Mouse (Mus musculus) neutrophil, adult 5-6 weeks (primary cell): Measurements from ENCODE around the gene Olfr1415. TPM values are rescaled to one million over a fixed set of nuclear protein-coding genes. Genes with fewer than 3 reads are reported as not detected.
"Not testable (repeated sequence)": the region's sequence is repeated elsewhere in the genome, so short reads cannot be mapped to it uniquely, and the experiment has no call there.

Source experiments
- ATAC-seq: fragments of 151-379, 151-347 bp; 2 replicates; pipeline ENCODE4 v1.8.0; 2017; ENCODE audit warnings: mild to moderate bottlenecking, moderate TSS enrichment; ENCODE audit not compliant: insufficient number of reproducible peaks, poor library complexity, low FRiP score, severe bottlenecking; ENCODE audit errors: extremely low read depth
- total RNA-seq: library from RNA; stranded (forward); fragments of 200-1000 nt; gene quantifications from 2 replicates; pipeline ENCODE4 v1.2.3, GENCODE M21; 2017

Gene Olfr1415
- total RNA-seq: not detected in 2 replicates

- no peak for ATAC-seq
Observed at GRCm38 (mm10) chr1:92496001-92496400, at the start of gene Olfr1415. TSS of gene Olfr1415 (minus strand) at chr1:92496101.

DNA sequence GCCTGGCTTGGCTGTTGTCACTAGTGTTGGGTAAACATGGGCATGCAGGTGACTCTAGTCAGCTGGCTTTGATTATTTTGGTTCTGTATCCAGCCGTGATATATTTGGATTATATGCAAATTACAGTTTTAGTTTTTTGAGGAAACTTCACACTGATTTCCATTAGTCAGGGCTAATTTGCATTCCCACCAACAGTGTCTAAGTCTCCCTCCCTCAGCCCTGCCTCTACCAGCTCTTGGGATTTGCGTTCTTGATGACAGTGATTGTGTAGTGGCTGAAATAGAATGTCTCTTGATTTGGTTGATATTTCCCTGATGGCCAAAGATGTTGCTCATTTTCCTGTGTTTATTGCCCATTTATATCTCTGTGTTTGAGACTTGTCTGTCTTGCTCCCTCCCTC lies 43.2 kb upstream of the Olfr1415 start:
- ATAC-seq: no peak

- no peak for ATAC-seq
Observed at GRCm38 (mm10) chr1:92536972-92537371, 41.1 kb upstream of the Olfr1415 start.

GRCm38 (mm10) chr1:92523764-92524163 lies 27.9 kb upstream of the Olfr1415 start:
- no peak for ATAC-seq

GRCm38 (mm10) chr1:92521376-92521775 lies 25.5 kb upstream of the Olfr1415 start:
- ATAC-seq: no peak

GRCm38 (mm10) chr1:92519046-92519445 lies 23.1 kb upstream of the Olfr1415 start:
- no peak for ATAC-seq

- no peak for ATAC-seq
Observed at GRCm38 (mm10) chr1:92518561-92518960, 22.7 kb upstream of the Olfr1415 start, which contains the start of gene Olfr1414. TSS of gene Olfr1414 (minus strand) at chr1:92518661.

GRCm38 (mm10) chr1:92515390-92515789 lies 19.5 kb upstream of the Olfr1415 start:
- ATAC-seq: no peak

DNA sequence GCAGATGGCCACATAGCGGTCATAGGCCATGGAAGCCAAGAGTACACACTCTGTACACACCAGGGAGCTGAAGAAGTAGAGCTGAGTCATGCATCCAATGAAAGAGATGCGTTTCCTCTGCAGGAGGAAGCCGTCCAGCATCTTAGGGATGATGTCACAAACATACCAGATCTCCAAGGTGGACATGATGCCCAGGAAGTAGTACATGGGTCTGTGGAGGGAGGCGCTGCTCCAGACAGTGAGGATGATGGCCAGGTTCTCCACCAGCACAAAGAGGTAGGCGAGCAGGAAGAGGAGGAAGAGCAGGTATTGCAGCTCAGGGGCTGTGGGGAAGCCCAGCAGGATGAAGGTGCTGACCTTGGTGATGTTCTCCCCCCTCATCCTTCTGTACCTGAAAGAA lies 15.7 kb upstream of the Olfr1415 start:
- not testable (repeated sequence) for ATAC-seq

DNA sequence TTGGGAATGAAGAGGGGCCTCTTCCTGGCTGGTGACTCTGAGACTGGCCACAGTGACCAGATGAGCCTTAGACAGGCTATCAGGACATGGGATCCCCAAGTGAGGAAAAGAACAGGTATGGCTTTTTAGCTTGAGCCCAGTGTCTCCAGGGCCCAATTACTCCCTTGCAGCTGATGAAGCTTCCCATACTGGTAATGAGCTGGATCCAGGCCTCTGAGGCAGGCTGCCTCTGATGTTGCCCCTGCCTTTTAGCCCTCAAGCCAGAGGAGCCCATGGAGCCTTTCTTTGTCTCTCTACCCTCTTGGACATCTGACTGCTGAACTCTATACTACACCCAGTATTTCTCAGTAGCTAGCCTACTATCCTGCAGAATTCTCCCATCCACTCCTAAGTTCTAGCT lies 10.9 kb downstream of the Olfr1415 start, which contains the start of gene Olfr1416:
Olfr1416 (minus strand) TSS at position 101 of the 400 bp plus-strand sequence.
- no peak for ATAC-seq

DNA sequence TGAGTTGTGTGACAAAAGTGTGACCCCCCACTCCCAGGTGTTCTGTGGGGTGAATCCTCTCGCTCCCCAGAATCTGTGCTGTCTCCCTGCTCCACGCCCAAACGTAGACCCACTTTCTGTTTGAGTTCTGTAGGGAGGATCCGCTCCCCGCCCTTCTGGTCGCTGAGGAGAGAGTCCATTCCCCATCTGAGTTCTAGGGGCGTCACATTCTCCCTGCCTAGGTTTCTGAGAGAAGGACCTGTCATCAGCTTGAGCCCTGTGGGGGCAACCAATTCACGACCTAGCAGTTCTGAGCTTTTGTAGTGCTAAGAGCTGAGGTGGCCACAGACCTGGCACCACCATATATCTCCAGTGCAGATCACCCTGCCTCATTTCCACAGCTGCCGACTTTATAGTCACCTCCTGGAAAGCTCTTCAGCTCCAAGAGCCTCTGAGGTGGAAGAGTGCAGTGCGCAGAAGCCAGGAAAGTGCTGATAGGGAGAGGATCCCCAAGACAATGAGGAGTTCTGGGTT lies 21.8 kb downstream of the Olfr1415 start:
- ATAC-seq: peak; percentile 18; the same call in 1 of the 2 replicates

- peak; percentile 96 for ATAC-seq
Observed at GRCm38 (mm10) chr1:92473165-92474041, 22.5 kb downstream of the Olfr1415 start, which contains the start of gene Ndufa10. TSS of gene Ndufa10 (minus strand) at chr1:92473860.

GRCm38 (mm10) chr1:92468891-92469290 lies 27.0 kb downstream of the Olfr1415 start:
- ATAC-seq: no peak

DNA sequence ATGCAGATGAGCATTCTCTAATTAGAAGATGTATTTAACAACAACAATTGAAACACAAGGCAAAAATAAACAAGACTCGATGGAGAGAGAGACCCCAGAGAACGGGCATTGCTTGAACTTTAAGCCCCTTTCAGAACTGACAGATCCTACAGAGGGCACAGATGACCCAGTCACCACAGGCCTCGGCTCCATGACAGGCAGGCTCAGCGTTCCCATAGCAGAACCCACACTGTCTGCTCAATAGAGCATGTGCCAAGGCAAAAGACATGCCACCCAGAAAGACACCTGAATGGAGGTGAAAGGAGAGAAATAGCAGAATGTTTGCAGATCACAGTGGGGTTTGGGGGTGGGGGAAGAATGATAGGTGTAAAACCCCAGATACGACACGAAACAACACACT lies 37.5 kb downstream of the Olfr1415 start:
- no peak for ATAC-seq

DNA sequence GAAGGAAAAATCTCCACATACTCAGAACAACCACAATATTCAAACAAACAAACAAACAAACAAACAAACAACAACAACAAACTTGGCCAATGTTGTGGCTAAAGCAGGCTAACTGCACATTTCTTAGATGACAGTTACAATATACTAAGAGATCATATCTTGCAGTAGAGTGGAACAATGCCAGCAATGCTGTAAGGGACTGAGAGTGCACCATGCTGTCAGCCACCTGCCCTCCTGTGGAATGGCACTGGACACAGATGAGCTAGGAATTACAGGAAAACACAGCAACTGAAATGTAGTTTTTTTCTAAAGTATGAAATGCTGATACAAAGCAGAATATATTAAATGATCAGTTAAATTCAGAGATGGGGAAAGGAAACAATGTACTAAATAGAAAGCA lies 38.1 kb downstream of the Olfr1415 start:
- ATAC-seq: no peak

DNA sequence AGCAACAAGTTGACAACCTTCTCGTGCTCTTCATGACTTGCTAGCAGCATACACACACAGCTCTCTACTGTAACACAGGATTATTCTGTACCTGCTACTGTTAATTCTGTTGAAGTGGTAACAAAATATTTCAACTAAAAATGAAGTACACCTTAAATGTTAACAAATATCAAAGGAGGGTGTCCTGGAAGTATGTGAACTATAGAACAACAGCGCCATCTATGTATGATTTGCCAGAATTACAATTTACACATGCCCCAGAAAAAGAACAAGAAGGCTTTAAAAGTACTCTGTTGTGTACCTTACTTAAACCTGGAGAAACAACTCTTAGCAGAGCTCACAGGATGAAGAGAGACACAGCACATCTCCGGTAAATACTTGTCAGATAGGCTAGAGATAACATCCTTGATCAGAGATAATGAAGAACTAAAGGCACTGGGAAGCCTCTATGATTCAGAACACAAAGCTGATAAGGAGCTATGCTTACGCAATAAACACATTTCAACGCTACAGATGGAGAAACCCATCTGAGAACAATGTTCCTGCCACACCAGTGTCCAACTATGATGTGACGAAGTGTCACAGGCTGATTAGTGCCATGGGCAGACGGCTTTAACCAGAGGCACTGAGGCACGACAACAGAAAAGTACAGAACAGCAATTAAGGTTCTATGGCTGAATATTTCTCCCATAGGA lies 42.0 kb downstream of the Olfr1415 start:
- ATAC-seq: no peak

DNA sequence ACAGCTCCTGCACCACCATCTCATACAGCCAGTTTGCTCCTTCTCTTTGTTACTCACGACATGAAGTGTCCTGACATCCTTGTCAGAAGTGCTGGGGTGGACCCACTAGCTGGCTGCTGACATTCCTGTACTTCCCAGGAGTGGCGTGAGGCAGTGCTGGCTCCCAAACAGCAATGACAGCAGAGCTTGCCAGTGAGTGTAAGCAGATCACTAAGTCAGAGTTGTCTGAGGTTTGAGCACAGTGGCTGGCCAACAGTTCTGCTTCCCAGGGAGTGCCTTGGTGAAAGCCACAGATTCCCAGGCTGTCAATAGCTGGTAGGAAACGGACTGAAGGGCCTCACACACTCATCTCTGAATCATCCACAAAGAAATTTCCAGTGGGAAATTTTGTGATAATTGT lies 47.6 kb downstream of the Olfr1415 start:
- ATAC-seq: no peak

GRCm38 (mm10) chr1:92441453-92442063 lies 54.3 kb downstream of the Olfr1415 start:
- ATAC-seq: no peak

DNA sequence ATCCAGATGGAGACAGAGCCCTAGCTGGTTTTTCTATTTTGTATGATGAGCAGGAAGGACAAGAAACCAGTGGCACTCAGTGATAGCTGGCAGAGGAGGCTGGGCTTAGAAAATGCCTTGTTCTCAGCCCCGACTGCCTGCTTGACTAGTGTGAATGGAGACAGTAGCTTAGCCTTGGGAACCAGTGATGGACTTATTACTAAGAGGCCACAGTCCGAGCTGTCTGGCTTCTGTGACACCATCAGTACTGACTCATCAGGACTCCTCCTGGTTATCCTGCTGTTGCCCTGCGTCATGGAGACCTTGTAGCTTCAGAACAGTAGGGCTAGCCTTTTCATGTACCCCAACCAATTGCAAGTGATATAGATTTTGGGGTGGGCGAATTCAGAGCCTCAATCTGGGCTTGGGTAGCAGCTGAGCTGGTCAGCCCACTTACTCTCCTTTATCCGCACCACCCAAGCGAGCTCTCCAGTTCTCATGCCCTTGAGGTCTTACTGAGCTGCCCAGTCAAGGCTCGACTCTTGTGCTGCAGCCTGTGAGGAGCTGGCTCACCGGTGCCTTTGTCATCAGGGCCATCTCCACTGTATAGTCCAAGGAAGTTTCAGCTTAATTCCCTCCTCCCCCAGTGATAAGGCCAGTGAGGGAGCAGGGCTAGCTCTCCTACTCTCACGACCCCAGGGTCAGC lies 55.7 kb downstream of the Olfr1415 start:
- no peak for ATAC-seq
